Mouse (Mus musculus) neural tube, embryonic 11.5 days (tissue): ENCODE data around the gene Pde1a. TPM values are rescaled to one million over a fixed set of nuclear protein-coding genes. Genes with fewer than 3 reads are reported as not detected.
"Not testable (repeated sequence)": the region's sequence is repeated elsewhere in the genome, so short reads cannot be mapped to it uniquely, and the experiment has no call there.

Experiments used
- ATAC-seq: fragments of 200-750 bp; cut with Nextera tagmentation; 2 replicates; pipeline ENCODE4 v1.8.0; 2017; ENCODE audit warnings: moderate number of reproducible peaks, mild to moderate bottlenecking, moderate TSS enrichment, moderate library complexity; ENCODE audit not compliant: insufficient read depth, low FRiP score, low TSS enrichment
- DNase-seq: peaks from one replicate; pipeline ENCODE4 v3.0.0-alpha.2; 2015; ENCODE audit warnings: low spot score
- H3K27ac ChIP-seq: fragments of 300-500 bp; sonication (generic); 2 replicates; pipeline ENCODE4 v1.5.1; 2014; ENCODE audit warnings: low read depth, mild to moderate bottlenecking, low read length
- H3K27me3 ChIP-seq: fragments of 300-500 bp; sonication (generic); 2 replicates; pipeline ENCODE4 v1.6.1; 2014; ENCODE audit warnings: mild to moderate bottlenecking, low read length, mixed read lengths; ENCODE audit not compliant: control insufficient read depth, insufficient read depth
- H3K36me3 ChIP-seq: fragments of 300-500 bp; sonication (generic); 2 replicates; pipeline ENCODE4 v1.6.1; 2014; ENCODE audit warnings: mild to moderate bottlenecking, low read length, moderate library complexity, mixed read lengths; ENCODE audit not compliant: control insufficient read depth, insufficient read depth
- H3K4me1 ChIP-seq: fragments of 300-500 bp; sonication (generic); 2 replicates; pipeline ENCODE4 v1.6.1; 2014; ENCODE audit warnings: low read length, mixed read lengths; ENCODE audit not compliant: control insufficient read depth, insufficient read depth
- H3K4me2 ChIP-seq: fragments of 300-500 bp; sonication (generic); 2 replicates; pipeline ENCODE4 v1.6.1; 2014; ENCODE audit warnings: low read depth, mild to moderate bottlenecking, moderate library complexity
- H3K4me3 ChIP-seq: fragments of 300-500 bp; sonication (generic); 2 replicates; pipeline ENCODE4 v1.5.1; 2014; ENCODE audit warnings: low read depth, low read length
- H3K9ac ChIP-seq: fragments of 300-500 bp; sonication (generic); 2 replicates; pipeline ENCODE4 v1.6.1; 2014; ENCODE audit warnings: mild to moderate bottlenecking, low read length
- H3K9me3 ChIP-seq: fragments of 300-500 bp; sonication (generic); 2 replicates; pipeline ENCODE4 v1.6.1; 2016; ENCODE audit warnings: low read length; ENCODE audit not compliant: control insufficient read depth
- WGBS: fragments of 180-500 bp; shearing (Covaris S2); extraction: QIAGEN DNeasy Blood & Tissue Kit; methylation state at CpG from one replicate; pipeline ENCODE4 v1.1.7; 2014; 5-methylcytosine and 5-hydroxymethylcytosine counted together
- polyA plus RNA-seq: library from polyadenylated mRNA; unstranded; fragments of >200 nt; fragmentation: Nextera tagmentation; extraction: Ambion mirVana; gene quantifications from 2 replicates; pipeline ENCODE4 v1.2.1, GENCODE M21; 2014

Gene Pde1a
- polyA plus RNA-seq, 1 experiment from 2014 or later: 0.38 TPM

GRCm38 (mm10) chr2:79847396-79847795 is 281.9 kb downstream of the Pde1a start:
- not testable (repeated sequence) for H3K9me3 ChIP-seq, H3K9ac ChIP-seq, ATAC-seq, H3K4me2 ChIP-seq, DNase-seq, H3K27me3 ChIP-seq, H3K27ac ChIP-seq, H3K4me3 ChIP-seq, H3K36me3 ChIP-seq, H3K4me1 ChIP-seq
- 84% methylated on average over 13 of the region's 13 CpGs for WGBS

GRCm38 (mm10) chr2:79839513-79839912 is 289.7 kb downstream of the Pde1a start:
- 78% methylated on average over 5 of the region's 5 CpGs for WGBS
- no peaks in the 10 kb centered on the region for H3K9me3 ChIP-seq
- H3K4me3 ChIP-seq: no peak overlapping the region
- H3K36me3 ChIP-seq: no peaks in the 10 kb centered on the region
- ATAC-seq: no peak
- no peak overlapping the region for H3K27ac ChIP-seq
- no peak overlapping the region for H3K9ac ChIP-seq
- H3K4me2 ChIP-seq: no peak overlapping the region
- no peak for DNase-seq
- H3K4me1 ChIP-seq: no peaks in the 10 kb centered on the region
- no peaks in the 10 kb centered on the region for H3K27me3 ChIP-seq

GRCm38 (mm10) chr2:79839090-79839489 is 290.2 kb downstream of the Pde1a start:
- Histone ChIP-seq H3K36me3 (no peaks in the 10 kb centered on the region), H3K9ac (no peak overlapping the region), H3K4me2 (no peak overlapping the region), H3K4me1 (no peaks in the 10 kb centered on the region), H3K4me3 (no peak overlapping the region), H3K27ac (no peak overlapping the region), H3K27me3 (no peaks in the 10 kb centered on the region), H3K9me3 (no peaks in the 10 kb centered on the region)
- ATAC-seq (no peak), DNase-seq (no peak)
- 83% methylated on average over 6 of the region's 6 CpGs for WGBS

GRCm38 (mm10) chr2:79825853-79826252 is 303.4 kb downstream of the Pde1a start:
- Histone ChIP-seq H3K4me3 (no peak overlapping the region), H3K4me2 (no peak overlapping the region), H3K27ac (no peak overlapping the region), H3K27me3 (no peaks in the 10 kb centered on the region), H3K9me3 (no peaks in the 10 kb centered on the region), H3K4me1 (no peaks in the 10 kb centered on the region), H3K9ac (no peak overlapping the region), H3K36me3 (no peaks in the 10 kb centered on the region)
- WGBS: 76% methylated on average over 4 of the region's 4 CpGs
- DNase-seq (no peak), ATAC-seq (no peak)

GRCm38 (mm10) chr2:79819543-79819942 is 309.7 kb downstream of the Pde1a start:
- WGBS: 73% methylated on average over 3 of the region's 3 CpGs
- Histone ChIP-seq H3K36me3 (no peaks in the 10 kb centered on the region), H3K27me3 (no peaks in the 10 kb centered on the region), H3K27ac (no peak overlapping the region), H3K4me2 (no peak overlapping the region), H3K9ac (no peak overlapping the region), H3K4me1 (no peaks in the 10 kb centered on the region), H3K4me3 (no peak overlapping the region), H3K9me3 (no peaks in the 10 kb centered on the region)
- DNase-seq (no peak), ATAC-seq (no peak; the same call in 1 of the 2 replicates)

DNA sequence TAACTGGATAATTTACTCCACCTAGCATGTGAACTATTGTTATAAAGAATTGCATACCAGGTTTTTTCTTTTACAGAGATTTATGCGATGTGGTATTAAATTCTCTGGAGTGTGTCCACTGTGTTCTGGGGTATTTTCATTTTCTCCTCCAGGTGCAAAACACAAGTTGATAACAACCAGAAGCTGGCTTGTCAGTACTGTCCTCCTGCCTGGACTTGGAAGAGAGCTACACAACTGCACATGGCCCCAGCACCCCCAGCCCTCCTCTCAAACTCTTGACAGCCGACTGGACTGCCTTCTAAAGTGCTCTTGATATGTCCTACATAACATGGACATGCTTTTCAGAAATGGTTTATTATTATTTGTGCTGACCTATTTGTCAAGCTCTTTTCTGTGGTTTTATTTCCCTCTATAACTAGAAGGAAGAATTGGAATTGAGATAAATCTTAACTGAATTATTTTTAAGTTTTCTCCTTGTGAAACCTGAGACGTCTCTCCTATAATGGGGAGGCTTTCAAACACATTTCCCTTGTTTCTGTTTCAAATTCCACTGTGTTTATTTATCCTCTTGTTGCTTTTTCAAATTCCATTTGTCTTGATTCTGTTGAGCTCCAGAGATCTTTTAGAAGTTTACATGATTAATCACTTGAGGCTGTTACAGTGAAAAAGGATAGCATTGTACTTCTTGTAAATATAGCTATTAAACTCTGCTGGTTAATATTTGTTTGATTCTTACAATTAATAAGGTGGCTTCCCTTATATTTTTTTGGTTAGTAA is 313.4 kb downstream of the Pde1a start:
- Histone ChIP-seq H3K4me1 (no peaks in the 10 kb centered on the region), H3K9me3 (no peaks in the 10 kb centered on the region), H3K9ac (no peak overlapping the region), H3K27ac (no peak overlapping the region), H3K36me3 (no peaks in the 10 kb centered on the region), H3K4me2 (no peak overlapping the region), H3K4me3 (no peak overlapping the region), H3K27me3 (no peaks in the 10 kb centered on the region)
- WGBS: 59% methylated on average over 3 of the region's 3 CpGs
- ATAC-seq (no peak), DNase-seq (no peak)

DNA sequence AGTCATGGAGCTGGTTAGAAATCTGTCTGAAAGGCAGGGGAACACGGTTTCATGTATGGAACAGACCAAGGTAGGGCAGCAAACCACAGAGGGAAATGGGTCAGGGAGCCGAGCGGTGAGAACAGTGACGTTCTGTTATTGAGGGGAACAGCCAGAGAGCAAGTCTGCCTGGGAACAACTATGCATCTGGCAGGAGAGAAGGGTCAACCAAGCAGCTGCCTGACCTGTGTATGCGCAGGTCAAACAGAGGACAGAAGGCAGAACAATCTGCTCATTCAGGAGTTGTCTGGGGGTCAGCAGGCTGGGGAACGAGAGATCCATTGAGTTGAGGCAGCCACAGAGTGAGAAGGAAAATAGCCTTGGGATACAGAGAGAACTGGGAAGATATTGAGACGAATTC is 330.6 kb downstream of the Pde1a start:
- no peak overlapping the region for H3K4me3 ChIP-seq
- ATAC-seq (peak; percentile 72), DNase-seq (peak; percentile 68)
- H3K27me3 ChIP-seq: no peaks in the 10 kb centered on the region
- H3K9me3 ChIP-seq: no peaks in the 10 kb centered on the region
- H3K9ac ChIP-seq: no peak overlapping the region
- no peak overlapping the region for H3K27ac ChIP-seq
- 7% methylated on average over 7 of the region's 7 CpGs for WGBS
- H3K36me3 ChIP-seq: no peaks in the 10 kb centered on the region
- peaks cover 7% of the 10 kb centered on the region; the same call in 1 of the 2 replicates for H3K4me1 ChIP-seq
- no peak overlapping the region for H3K4me2 ChIP-seq

- no peak for ATAC-seq
- WGBS: 44% methylated on average over 2 of the region's 2 CpGs
Measured at GRCm38 (mm10) chr2:79797444-79797843, 331.8 kb downstream of the Pde1a start.

GRCm38 (mm10) chr2:79793186-79793585 is 336.1 kb downstream of the Pde1a start:
- no peaks in the 10 kb centered on the region for H3K27me3 ChIP-seq

More at GRCm38 (mm10) chr2:79797444-79797843, 331.8 kb downstream of the Pde1a start:
- no peak for DNase-seq
- no peaks in the 10 kb centered on the region for H3K27me3 ChIP-seq
- H3K4me1 ChIP-seq: peaks cover 7% of the 10 kb centered on the region; the same call in 1 of the 2 replicates
- no peaks in the 10 kb centered on the region for H3K9me3 ChIP-seq
- H3K9ac ChIP-seq: no peak overlapping the region
- no peak overlapping the region for H3K27ac ChIP-seq
- no peaks in the 10 kb centered on the region for H3K36me3 ChIP-seq
- H3K4me2 ChIP-seq: no peak overlapping the region
- H3K4me3 ChIP-seq: no peak overlapping the region

More at GRCm38 (mm10) chr2:79793186-79793585, 336.1 kb downstream of the Pde1a start:
- Histone ChIP-seq H3K9ac (no peak overlapping the region), H3K36me3 (no peaks in the 10 kb centered on the region), H3K4me3 (no peak overlapping the region), H3K4me2 (no peak overlapping the region), H3K27ac (no peak overlapping the region), H3K9me3 (no peaks in the 10 kb centered on the region), H3K4me1 (peaks cover 3% of the 10 kb centered on the region; the same call in 1 of the 2 replicates)
- DNase-seq: no peak
- no peak for ATAC-seq
- 73% methylated on average over 2 of the region's 2 CpGs for WGBS
